In the genomic region with DNA sequence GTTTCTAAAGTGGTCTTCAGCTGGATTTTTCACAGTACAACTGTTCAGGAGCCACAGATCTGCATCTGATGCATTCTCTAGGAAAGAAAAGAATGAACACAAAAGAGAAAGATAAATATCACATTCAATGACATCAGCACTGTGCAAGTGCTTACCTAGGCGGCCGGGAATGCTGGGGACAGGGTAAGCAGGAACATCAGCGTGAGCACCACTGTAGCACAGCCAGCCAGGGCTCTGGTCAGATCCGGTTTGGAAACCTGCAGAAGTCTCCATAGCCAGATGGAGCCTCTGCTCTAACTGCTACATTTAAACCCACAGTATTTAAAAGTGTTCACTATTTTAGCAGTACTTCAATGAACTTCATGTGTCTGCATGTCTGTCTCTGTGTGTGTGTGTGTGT, we compare ENCODE assay signal across 29 mouse cellular contexts.
DNase-seq lines count a peak whose midpoint lies in the region; ATAC-seq and TF ChIP-seq lines count a peak whose summit lies in the region.
"Had no signal": no experiment of that assay in that cellular context is flagged by ENCODE, and none has a peak within 500 bp of the region (broad histone marks: within the 10 kb centered on the region; RNA-seq: fewer than 3 reads in every experiment).

No protein-coding gene starts in this region.

- no peaks in the 10 kb centered on the region for H3K36me3 ChIP-seq in kidney, postnatal 0 days (ENCODE audit: insufficient read depth, low read length)
- no peaks in the 10 kb centered on the region for H3K36me3 ChIP-seq in hindbrain, embryonic 14.5 days (replicated peaks; ENCODE audit: control insufficient read depth, insufficient read depth)
- H3K36me3 ChIP-seq: embryonic facial prominence, embryonic 13.5 days; forebrain, embryonic 12.5 days; heart, embryonic 13.5 days; hindbrain, embryonic 10.5 days; intestine, embryonic 15.5 days; limb, embryonic 10.5 days; limb, embryonic 15.5 days; midbrain, embryonic 12.5 days had no signal

- 74% methylated on average over 4 of the region's 4 CpGs for WGBS in kidney, postnatal 0 days
- 80% methylated on average over 4 of the region's 4 CpGs for WGBS in hindbrain, embryonic 14.5 days

- peaks cover 12% of the 10 kb centered on the region for H3K4me1 ChIP-seq in kidney, postnatal 0 days (replicated peaks; ENCODE audit: insufficient read depth, low read length)
- 0 out of 2 replicates have a peak, but pooled peaks cover 3% of the 10 kb centered on the region for H3K4me1 ChIP-seq in hindbrain, embryonic 14.5 days (replicated peaks; ENCODE audit: control insufficient read depth, insufficient read depth, low read length)
- H3K4me1 ChIP-seq: forebrain, embryonic 12.5 days had no signal

- intact Hi-C loops in heart, postnatal 10 days (cut with DNase I): no loop called here

- peak; percentile 23 for DNase-seq in heart, adult 11 months
- no peak for DNase-seq in heart, postnatal 10 days
- peak; percentile 17 for DNase-seq in testis, postnatal 10 days (ENCODE audit: low spot score)
- DNase-seq in testis, postnatal 14 days (ENCODE audit: low spot score): no peak
- DNase-seq in kidney, postnatal 0 days (ENCODE audit: low spot score): no peak
- no peak for DNase-seq in heart, adult 8-10 months (ENCODE audit: low spot score)
- DNase-seq in hindbrain, embryonic 14.5 days (ENCODE audit: low spot score): no peak
- DNase-seq in urinary bladder, postnatal 25 days (ENCODE audit: low spot score): no peak
- DNase-seq: adrenal gland, postnatal 14 days; cerebellum, adult 11 months; cerebellum, adult 9-10 months; embryo, embryonic 11 days; gastrocnemius, postnatal 10 days; heart, postnatal 14 days; layer of hippocampus, adult 9-11 months; lung, embryonic 14.5 days; lung, postnatal 36 days had no signal

- no peak overlapping the region for H3K4me3 ChIP-seq in kidney, postnatal 0 days (replicated peaks; ENCODE audit: low read depth, low read length)
- H3K4me3 ChIP-seq in hindbrain, embryonic 14.5 days (replicated peaks; ENCODE audit: low read length): no peak overlapping the region
- H3K4me3 ChIP-seq: embryonic facial prominence, embryonic 13.5 days; forebrain, embryonic 12.5 days; heart, embryonic 13.5 days; hindbrain, embryonic 10.5 days; intestine, embryonic 15.5 days; limb, embryonic 10.5 days; limb, embryonic 15.5 days; megakaryocyte, embryonic 14.5 days; midbrain, embryonic 12.5 days had no signal

- peak; percentile 58; the same call in 1 of the 2 replicates for ATAC-seq in kidney, postnatal 0 days (replicated peaks; ENCODE audit: low FRiP score, low read depth)
- ATAC-seq in hindbrain, embryonic 14.5 days (ENCODE audit: low FRiP score): no peak
- ATAC-seq: hindbrain, postnatal 0 days; intestine, embryonic 15.5 days; Patski had no signal

- H3K9me3 ChIP-seq in kidney, postnatal 0 days (replicated peaks; ENCODE audit: low read length): no peaks in the 10 kb centered on the region
- H3K9me3 ChIP-seq in hindbrain, embryonic 14.5 days (ENCODE audit: control insufficient read depth, low read length): no peaks in the 10 kb centered on the region
- H3K9me3 ChIP-seq: embryonic facial prominence, embryonic 13.5 days; forebrain, embryonic 12.5 days; heart, embryonic 13.5 days; hindbrain, embryonic 10.5 days; intestine, embryonic 15.5 days; limb, embryonic 10.5 days; limb, embryonic 15.5 days; megakaryocyte, embryonic 14.5 days; midbrain, embryonic 12.5 days had no signal

- H3K9ac ChIP-seq in kidney, postnatal 0 days (ENCODE audit: low read depth, low read length): no peak overlapping the region
- H3K9ac ChIP-seq in hindbrain, embryonic 14.5 days: no peak overlapping the region
- H3K9ac ChIP-seq: embryonic facial prominence, embryonic 13.5 days; forebrain, embryonic 12.5 days; heart, embryonic 13.5 days; intestine, embryonic 15.5 days; limb, embryonic 15.5 days; liver, embryonic 14.5 days; lung, embryonic 14.5 days; midbrain, embryonic 12.5 days had no signal

- TF ChIP-seq CTCF in kidney, postnatal 0 days (IDR thresholded peaks at IDR 0.05; ENCODE audit: low read depth): no peak

- no peak overlapping the region for H3K4me2 ChIP-seq in kidney, postnatal 0 days (ENCODE audit: low read length)
- H3K4me2 ChIP-seq in hindbrain, embryonic 14.5 days (replicated peaks): no peak overlapping the region
- H3K4me2 ChIP-seq: embryonic facial prominence, embryonic 13.5 days; forebrain, embryonic 12.5 days; heart, embryonic 13.5 days; intestine, embryonic 15.5 days; limb, embryonic 15.5 days; lung, embryonic 14.5 days; midbrain, embryonic 12.5 days had no signal

- no peaks in the 10 kb centered on the region for H3K27me3 ChIP-seq in kidney, postnatal 0 days (ENCODE audit: insufficient read depth, low read length)
- H3K27me3 ChIP-seq in hindbrain, embryonic 14.5 days (ENCODE audit: control insufficient read depth, insufficient read depth, low read length): no peaks in the 10 kb centered on the region
- H3K27me3 ChIP-seq: embryonic facial prominence, embryonic 13.5 days; forebrain, embryonic 12.5 days; heart, embryonic 13.5 days; intestine, embryonic 15.5 days; limb, embryonic 15.5 days; megakaryocyte, embryonic 14.5 days; midbrain, embryonic 12.5 days; Patski had no signal

- H3K27ac ChIP-seq in kidney, postnatal 0 days: no peak overlapping the region
- H3K27ac ChIP-seq in hindbrain, embryonic 14.5 days: no peak overlapping the region
- H3K27ac ChIP-seq: embryonic facial prominence, embryonic 13.5 days; forebrain, embryonic 12.5 days; heart, embryonic 13.5 days; hindbrain, embryonic 10.5 days; hindbrain, postnatal 0 days; intestine, embryonic 15.5 days; limb, embryonic 10.5 days; limb, embryonic 15.5 days; liver, embryonic 14.5 days; midbrain, embryonic 12.5 days had no signal

Comparison
In these comparisons a context has a peak if more than half of its experiments do, and no peak if none do; other contexts are left out.
1. DNase-seq: peak in heart, adult 11 months (single experiment) and testis, postnatal 10 days (single experiment); none in heart, postnatal 10 days (0 of 2), testis, postnatal 14 days (single experiment), kidney, postnatal 0 days (single experiment), heart, adult 8-10 months (single experiment), hindbrain, embryonic 14.5 days (single experiment) and urinary bladder, postnatal 25 days (single experiment).